Mouse (Mus musculus) limb, embryonic 15.5 days (tissue): ENCODE data around the gene Gm17079. TPM values are rescaled to one million over a fixed set of nuclear protein-coding genes. Genes with fewer than 3 reads are reported as not detected.
"Not testable (repeated sequence)": the region's sequence is repeated elsewhere in the genome, so short reads cannot be mapped to it uniquely, and the experiment has no call there.

ENCODE experiments used
- ATAC-seq: fragments of 200-750 bp; cut with Nextera tagmentation; 2 replicates; pipeline ENCODE4 v1.8.0; 2017; ENCODE audit warnings: low read depth, moderate TSS enrichment; ENCODE audit not compliant: insufficient number of reproducible peaks, low FRiP score, low TSS enrichment
- H3K27ac ChIP-seq: fragments of 300-500 bp; sonication (generic); 2 replicates; pipeline ENCODE4 v1.5.1; 2015; ENCODE audit warnings: moderate library complexity, mild to moderate bottlenecking, inconsistent platforms
- H3K27me3 ChIP-seq: fragments of 300-500 bp; sonication (generic); 2 replicates; pipeline ENCODE4 v1.6.1; 2015; ENCODE audit warnings: inconsistent platforms
- H3K36me3 ChIP-seq: fragments of 300-500 bp; sonication (generic); 2 replicates; pipeline ENCODE4 v1.6.1; 2015; ENCODE audit warnings: inconsistent platforms
- H3K4me1 ChIP-seq: fragments of 300-500 bp; sonication (generic); 2 replicates; pipeline ENCODE4 v1.6.1; 2015; ENCODE audit warnings: inconsistent platforms
- H3K4me2 ChIP-seq: fragments of 300-500 bp; sonication (generic); 2 replicates; pipeline ENCODE4 v1.6.1; 2015; ENCODE audit warnings: mild to moderate bottlenecking, inconsistent platforms
- H3K4me3 ChIP-seq: fragments of 300-500 bp; sonication (generic); 2 replicates; pipeline ENCODE4 v1.5.1; 2015; ENCODE audit warnings: mild to moderate bottlenecking, inconsistent platforms
- H3K9ac ChIP-seq: fragments of 300-500 bp; sonication (generic); 2 replicates; pipeline ENCODE4 v1.6.1; 2015; ENCODE audit warnings: inconsistent platforms
- H3K9me3 ChIP-seq: fragments of 300-500 bp; sonication (generic); 2 replicates; pipeline ENCODE4 v1.6.1; 2016; ENCODE audit warnings: inconsistent platforms
- WGBS: fragments of 180-500 bp; shearing (Covaris S2); methylation state at CpG from one replicate; pipeline ENCODE4 v1.1.7; 2015; 5-methylcytosine and 5-hydroxymethylcytosine counted together
- polyA plus RNA-seq: library from polyadenylated mRNA; unstranded; fragments of >200 nt; fragmentation: Nextera tagmentation; extraction: Ambion mirVana; gene quantifications from 2 replicates; pipeline ENCODE4 v1.2.1, GENCODE M21; 2015

Gm17079 gene
- not detected in 2 replicates for polyA plus RNA-seq

GRCm38 (mm10) chr14:51695368-51695767 lies at the start of gene Gm17079:
TSS of gene Gm17079 (minus strand) at chr14:51695468.
- WGBS, result 68% methylated on average over 2 of the region's 2 CpGs
- not testable (repeated sequence) for H3K36me3 ChIP-seq, H3K4me1 ChIP-seq, H3K27ac ChIP-seq, H3K4me3 ChIP-seq, H3K4me2 ChIP-seq, ATAC-seq, H3K9ac ChIP-seq, H3K9me3 ChIP-seq, H3K27me3 ChIP-seq

- Histone ChIP-seq H3K4me2 (peak overlapping the region; percentile 74), H3K9ac (no peak overlapping the region), H3K27me3 (peaks cover 50% of the 10 kb centered on the region), H3K27ac (no peak overlapping the region), H3K9me3 (no peaks in the 10 kb centered on the region), H3K36me3 (no peaks in the 10 kb centered on the region), H3K4me1 (peaks cover 19% of the 10 kb centered on the region), H3K4me3 (peak overlapping the region; percentile 40)
- WGBS, result under 1% methylated on average over 42 of the region's 42 CpGs
- 0 out of 2 replicates have a peak, but pooled peaks have one; percentile 40 for ATAC-seq
Observed at GRCm38 (mm10) chr14:51740347-51741170, 45.3 kb upstream of the Gm17079 start.

- Histone ChIP-seq H3K4me2 (peak overlapping the region; percentile 74), H3K9ac (no peak overlapping the region), H3K27me3 (peaks cover 50% of the 10 kb centered on the region), H3K27ac (no peak overlapping the region), H3K4me1 (peaks cover 19% of the 10 kb centered on the region), H3K4me3 (no peak overlapping the region), H3K36me3 (no peaks in the 10 kb centered on the region), H3K9me3 (no peaks in the 10 kb centered on the region)
- ATAC-seq, result no peak
- WGBS, result 1% methylated on average over 24 of the region's 24 CpGs
Observed at GRCm38 (mm10) chr14:51739150-51739993, 44.1 kb upstream of the Gm17079 start.

GRCm38 (mm10) chr14:51738411-51739149 lies 43.3 kb upstream of the Gm17079 start:
- H3K36me3 ChIP-seq, result no peaks in the 10 kb centered on the region
- H3K27me3 ChIP-seq, result peaks cover 50% of the 10 kb centered on the region
- 3% methylated on average over 29 of the region's 29 CpGs for WGBS
- no peak overlapping the region for H3K27ac ChIP-seq
- no peaks in the 10 kb centered on the region for H3K9me3 ChIP-seq
- ATAC-seq, result no peak
- H3K4me2 ChIP-seq, result peak overlapping the region; percentile 8; the same call in 1 of the 2 replicates
- H3K4me1 ChIP-seq, result peaks cover 19% of the 10 kb centered on the region
- H3K4me3 ChIP-seq, result 0 out of 2 replicates have a peak overlapping the region, but pooled peaks have one; percentile 7
- H3K9ac ChIP-seq, result no peak overlapping the region

GRCm38 (mm10) chr14:51737967-51738366 lies 42.7 kb upstream of the Gm17079 start:
- Histone ChIP-seq H3K27ac (no peak overlapping the region), H3K9me3 (no peaks in the 10 kb centered on the region), H3K4me2 (no peak overlapping the region), H3K4me1 (peaks cover 19% of the 10 kb centered on the region), H3K9ac (no peak overlapping the region), H3K4me3 (no peak overlapping the region), H3K36me3 (no peaks in the 10 kb centered on the region), H3K27me3 (peaks cover 50% of the 10 kb centered on the region)
- WGBS, result 14% methylated on average over 12 of the region's 12 CpGs
- no peak for ATAC-seq

GRCm38 (mm10) chr14:51717083-51717482 lies 21.8 kb upstream of the Gm17079 start, which contains the start of gene Gm5800:
TSS of gene Gm5800 (minus strand) at chr14:51717183.
- Histone ChIP-seq H3K4me2 (no peak within 1 kb of the TSS), H3K9ac (no peak within 1 kb of the TSS), H3K9me3 (no peaks in the 10 kb centered on the region), H3K36me3 (no peaks in the 10 kb centered on the region), H3K4me3 (no peak within 1 kb of the TSS), H3K27me3 (no peaks in the 10 kb centered on the region), H3K4me1 (no peaks in the 10 kb centered on the region), H3K27ac (no peak within 1 kb of the TSS)
- ATAC-seq, result no peak
- 67% methylated on average over 1 of the region's 1 CpGs for WGBS

GRCm38 (mm10) chr14:51677269-51677668 lies 18.0 kb downstream of the Gm17079 start:
- WGBS, result 86% methylated on average over 5 of the region's 5 CpGs
- H3K9me3 ChIP-seq, result no peaks in the 10 kb centered on the region
- H3K27me3 ChIP-seq, result no peaks in the 10 kb centered on the region
- H3K27ac ChIP-seq, result no peak overlapping the region
- no peak overlapping the region for H3K4me2 ChIP-seq
- no peak overlapping the region for H3K9ac ChIP-seq
- H3K36me3 ChIP-seq, result no peaks in the 10 kb centered on the region
- no peaks in the 10 kb centered on the region for H3K4me1 ChIP-seq
- ATAC-seq, result no peak
- no peak overlapping the region for H3K4me3 ChIP-seq

Other genes starting within 250 kb of the Gm17079 start
- not detected in 2 replicates for gene Vmn2r89, start 243.6 kb downstream of the Gm17079 start, polyA plus RNA-seq
- not detected in 2 replicates for gene Gm5622, start 142.7 kb downstream of the Gm17079 start, polyA plus RNA-seq
- gene Gm17175, start 121.4 kb downstream of the Gm17079 start, polyA plus RNA-seq, result not detected in 2 replicates
- gene Gm17174, start 103.3 kb downstream of the Gm17079 start, polyA plus RNA-seq, result not detected in 2 replicates
- not detected in 2 replicates for gene Gm17078, start 84.2 kb downstream of the Gm17079 start, polyA plus RNA-seq
- not detected in 2 replicates for gene Gm4181, start 59.8 kb downstream of the Gm17079 start, polyA plus RNA-seq
- not detected in 2 replicates for gene Gm5800, start 21.7 kb upstream of the Gm17079 start, polyA plus RNA-seq
- gene Ang4, start 78.1 kb upstream of the Gm17079 start, polyA plus RNA-seq, result not detected in 2 replicates
- not detected in 2 replicates for gene AY358078, start 104.6 kb upstream of the Gm17079 start, polyA plus RNA-seq
- gene Ear6, start 158.2 kb upstream of the Gm17079 start, polyA plus RNA-seq, result not detected in 2 replicates
- gene Mettl17, start 189.4 kb upstream of the Gm17079 start, polyA plus RNA-seq, result 46.8 and 48.4 TPM in 2 replicates
- gene Slc39a2, start 197.4 kb upstream of the Gm17079 start, polyA plus RNA-seq, result 6.0 and 6.1 TPM in 2 replicates
- gene Ndrg2, start 218.7 kb upstream of the Gm17079 start, polyA plus RNA-seq, result 105 and 117 TPM in 2 replicates
- not detected in 2 replicates for gene Tppp2, start 223.0 kb upstream of the Gm17079 start, polyA plus RNA-seq
- gene Rnase13, start 227.3 kb upstream of the Gm17079 start, polyA plus RNA-seq, result not detected in 2 replicates